Mouse (Mus musculus) forebrain, postnatal 0 days (tissue): ENCODE results near the gene Ndufv2. TPM values are rescaled to one million over a fixed set of nuclear protein-coding genes. Genes with fewer than 3 reads are reported as not detected.

ENCODE experiments used
- ATAC-seq: fragments of 200-750 bp; cut with Nextera tagmentation; 2 replicates; pipeline ENCODE4 v1.8.0; 2017; ENCODE audit warnings: mild to moderate bottlenecking, moderate library complexity
- DNase-seq: peaks from one replicate; pipeline ENCODE4 v3.0.0-alpha.2; 2015
- H3K27ac ChIP-seq: fragments of 300-500 bp; sonication (generic); 2 replicates; pipeline ENCODE4 v1.5.1; 2014; ENCODE audit warnings: low read depth, mild to moderate bottlenecking, antibody characterized with exemption, low read length, moderate library complexity, mixed read lengths
- H3K27me3 ChIP-seq: fragments of 300-500 bp; sonication (generic); 2 replicates; pipeline ENCODE4 v1.6.1; 2014; ENCODE audit warnings: mild to moderate bottlenecking, low read length, mixed read lengths; ENCODE audit not compliant: insufficient read depth
- H3K36me3 ChIP-seq: fragments of 300-500 bp; sonication (generic); 2 replicates; pipeline ENCODE4 v1.6.1; 2014; ENCODE audit warnings: mild to moderate bottlenecking, moderate library complexity; ENCODE audit not compliant: insufficient read depth
- H3K4me1 ChIP-seq: fragments of 300-500 bp; sonication (generic); 2 replicates; pipeline ENCODE4 v1.6.1; 2014; ENCODE audit warnings: antibody characterized with exemption; ENCODE audit not compliant: insufficient read depth
- H3K4me2 ChIP-seq: fragments of 300-500 bp; sonication (generic); 2 replicates; pipeline ENCODE4 v1.6.1; 2014; ENCODE audit warnings: low read depth, mild to moderate bottlenecking, moderate library complexity
- H3K4me3 ChIP-seq: fragments of 300-500 bp; sonication (generic); 2 replicates; pipeline ENCODE4 v1.5.1; 2014; ENCODE audit warnings: low read depth, low read length, mixed read lengths
- H3K9ac ChIP-seq: fragments of 300-500 bp; sonication (generic); 2 replicates; pipeline ENCODE4 v1.6.1; 2014; ENCODE audit warnings: mild to moderate bottlenecking
- H3K9me3 ChIP-seq: fragments of 300-500 bp; sonication (generic); 2 replicates; pipeline ENCODE4 v1.6.1; 2016; ENCODE audit warnings: low read length
- CTCF ChIP-seq: sonication (generic); IDR thresholded peaks from 2 replicates; pipeline ENCODE4 v1.5.1; 2016; ENCODE audit warnings: antibody characterized with exemption, control low read depth, low read depth
- WGBS: fragments of 180-500 bp; shearing (Covaris S2); extraction: QIAGEN DNeasy Blood & Tissue Kit; methylation state at CpG from one replicate; pipeline ENCODE4 v1.1.7; 2014; 5-methylcytosine and 5-hydroxymethylcytosine counted together
- polyA plus RNA-seq: library from polyadenylated mRNA; unstranded; fragments of >200 nt; fragmentation: Nextera tagmentation; extraction: Ambion mirVana; gene quantifications from 2 replicates; pipeline ENCODE4 v1.2.1, GENCODE M21; 2015
- total RNA-seq: library from RNA; depleted of rRNA; stranded (reverse); fragments of >200 nt; gene quantifications from 2 replicates; pipeline ENCODE4 v1.2.3, GENCODE M21; 2014

Gene Ndufv2
- total and polyA plus RNA-seq, 2 experiments from 2014 or later, result 143 to 432 TPM

DNA sequence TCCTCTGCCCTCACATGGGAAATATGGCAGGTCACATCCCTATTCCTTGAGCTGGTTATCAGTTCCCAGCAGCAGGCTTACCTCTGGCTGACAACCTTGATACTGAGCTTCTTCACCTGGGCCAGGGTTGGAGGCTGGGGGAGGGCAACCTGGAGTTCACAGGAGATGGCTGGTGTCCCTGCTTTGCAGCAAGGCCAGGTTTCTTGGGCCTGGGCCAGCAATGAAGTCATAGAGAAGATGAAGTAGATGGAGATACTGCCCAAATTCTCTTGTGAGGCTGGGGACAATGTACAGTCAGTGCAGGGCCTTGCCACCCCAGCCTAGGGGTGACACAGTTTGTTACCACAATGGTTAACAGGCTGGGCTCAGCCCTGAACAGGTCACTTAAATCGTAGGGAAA lies 19.3 kb upstream of the Ndufv2 start:
- Histone ChIP-seq H3K9ac (no peak overlapping the region), H3K4me3 (no peak overlapping the region), H3K27ac (no peak overlapping the region), H3K4me2 (no peak overlapping the region), H3K27me3 (no peaks in the 10 kb centered on the region), H3K4me1 (no peaks in the 10 kb centered on the region), H3K9me3 (no peaks in the 10 kb centered on the region), H3K36me3 (peaks cover 44% of the 10 kb centered on the region)
- WGBS, result 78% methylated on average over 1 of the region's 1 CpGs
- TF ChIP-seq CTCF, result no peak
- ATAC-seq, result no peak
- DNase-seq, result no peak

DNA sequence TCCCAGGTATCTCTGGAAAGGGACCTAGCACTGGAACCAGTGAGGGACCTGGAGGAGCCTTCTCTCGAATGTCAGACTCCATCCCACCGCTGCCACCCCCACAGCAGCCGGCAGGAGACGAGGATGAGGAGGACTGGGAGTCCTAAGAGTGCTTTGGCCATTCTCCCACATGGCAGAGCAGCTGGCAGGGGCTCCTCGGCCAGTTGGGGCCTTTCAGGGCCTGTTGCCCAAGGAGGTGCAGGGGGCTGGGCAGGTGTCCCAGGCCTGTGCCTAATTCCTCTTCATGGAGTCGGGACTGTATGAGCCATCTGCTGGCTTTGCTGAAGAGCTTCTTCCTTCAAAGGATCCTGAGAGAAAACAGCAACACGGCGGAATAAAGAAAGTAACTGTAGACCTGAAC lies 17.6 kb upstream of the Ndufv2 start:
- no peaks in the 10 kb centered on the region for H3K4me1 ChIP-seq
- peaks cover 60% of the 10 kb centered on the region for H3K36me3 ChIP-seq
- H3K4me3 ChIP-seq, result no peak overlapping the region
- H3K9ac ChIP-seq, result no peak overlapping the region
- 75% methylated on average over 8 of the region's 8 CpGs for WGBS
- H3K27ac ChIP-seq, result no peak overlapping the region
- H3K9me3 ChIP-seq, result no peaks in the 10 kb centered on the region
- TF ChIP-seq CTCF, result no peak
- no peak for ATAC-seq
- no peak overlapping the region for H3K4me2 ChIP-seq
- DNase-seq, result no peak
- no peaks in the 10 kb centered on the region for H3K27me3 ChIP-seq

DNA sequence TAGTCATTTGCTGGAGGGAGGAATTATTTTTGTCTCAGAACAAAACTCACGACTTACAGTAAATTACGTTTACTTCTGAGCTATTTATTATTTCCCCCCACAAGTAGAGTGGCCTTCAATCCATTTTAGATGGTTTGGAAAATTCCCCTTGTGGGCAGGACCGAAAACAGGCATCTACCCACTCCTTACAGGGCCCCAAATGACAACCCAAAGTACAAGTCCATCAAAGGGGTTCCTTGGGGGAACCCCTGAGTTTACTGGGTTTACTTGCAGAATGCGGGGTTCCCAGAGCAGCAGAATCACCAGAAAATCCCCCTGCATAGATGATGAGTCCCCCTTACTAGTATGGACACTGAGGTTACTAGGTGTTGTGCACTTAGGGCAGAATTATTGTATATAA lies 10.8 kb upstream of the Ndufv2 start:
- H3K27me3 ChIP-seq, result no peaks in the 10 kb centered on the region
- no peak for TF ChIP-seq CTCF
- WGBS, result 36% methylated on average over 4 of the region's 4 CpGs

DNA sequence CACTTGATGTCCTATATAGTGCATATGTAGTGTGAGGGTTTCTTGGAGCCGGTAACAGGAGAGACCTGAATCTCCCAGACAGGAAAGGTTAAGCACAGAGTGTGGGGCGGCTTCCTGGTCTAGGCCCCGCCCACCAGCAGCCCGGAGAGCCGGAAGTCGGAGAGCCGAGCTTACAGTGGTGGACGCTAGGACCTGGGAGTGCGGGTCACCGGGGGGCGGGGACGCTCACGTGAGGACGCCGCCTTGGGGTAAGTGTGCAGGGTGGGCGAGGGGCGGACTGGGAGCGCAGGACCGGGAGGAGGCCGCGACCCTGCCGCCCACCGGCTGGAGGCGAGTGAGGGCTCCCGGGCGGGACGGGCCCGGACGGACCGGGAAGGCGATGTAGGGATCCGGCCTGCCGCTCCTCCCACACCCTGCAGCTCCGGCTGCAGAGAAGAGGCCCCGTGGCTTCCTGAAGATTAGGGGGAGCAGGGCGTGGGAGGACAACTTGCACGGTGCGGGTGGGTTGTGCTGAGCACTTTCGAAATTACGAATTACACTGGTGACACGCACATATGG lies 10.1 kb upstream of the Ndufv2 start, which contains the start of gene Washc1:
Gene Washc1 (plus strand): TSS at position 144 of the 558 bp plus-strand sequence.
- peak; percentile 28; the same call in 1 of the 2 replicates for TF ChIP-seq CTCF

More for the DNA sequence above, 10.8 kb upstream of the Ndufv2 start:
- Histone ChIP-seq H3K36me3 (peaks cover 33% of the 10 kb centered on the region), H3K4me2 (peak overlapping the region; percentile 64), H3K4me3 (peak overlapping the region; percentile 92), H3K9ac (peak overlapping the region; percentile 74), H3K9me3 (no peaks in the 10 kb centered on the region), H3K27ac (no peak overlapping the region), H3K4me1 (no peaks in the 10 kb centered on the region)
- DNase-seq, result no peak
- no peak for ATAC-seq

DNA sequence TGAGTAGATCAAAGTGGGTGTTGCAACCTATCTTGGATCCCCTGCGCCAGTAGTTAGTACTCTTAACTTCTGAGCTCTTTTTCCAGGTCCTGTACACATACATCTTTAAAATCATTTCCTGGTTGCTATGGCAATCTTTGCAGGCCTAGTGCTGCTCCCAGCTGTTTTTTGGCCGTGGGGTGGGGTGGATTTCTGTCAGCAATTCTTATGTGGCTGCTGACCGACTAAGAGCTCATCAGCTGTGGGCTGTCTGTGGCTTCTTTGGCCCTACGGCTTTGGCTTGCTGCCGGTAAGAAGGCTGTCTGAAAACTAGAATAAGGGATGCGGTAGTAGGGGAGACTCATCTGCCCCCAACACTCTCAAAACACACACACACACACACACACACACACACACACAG lies 9.4 kb upstream of the Ndufv2 start:
- ATAC-seq (no peak), DNase-seq (no peak)
- Histone ChIP-seq H3K4me1 (no peaks in the 10 kb centered on the region), H3K27ac (no peak overlapping the region), H3K9me3 (no peaks in the 10 kb centered on the region), H3K27me3 (no peaks in the 10 kb centered on the region), H3K4me2 (peak overlapping the region; percentile 64), H3K4me3 (peak overlapping the region; percentile 92), H3K9ac (no peak overlapping the region), H3K36me3 (peaks cover 19% of the 10 kb centered on the region)
- 47% methylated on average over 6 of the region's 6 CpGs for WGBS
- no peak for TF ChIP-seq CTCF

More for the DNA sequence above, 10.1 kb upstream of the Ndufv2 start, which contains the start of gene Washc1:
- Histone ChIP-seq H3K27me3 (no peaks in the 10 kb centered on the region), H3K9me3 (no peaks in the 10 kb centered on the region), H3K27ac (peak within 1 kb of the TSS; percentile 59), H3K4me3 (peak within 1 kb of the TSS; percentile 92), H3K9ac (peak within 1 kb of the TSS; percentile 74), H3K4me1 (no peaks in the 10 kb centered on the region), H3K36me3 (peaks cover 26% of the 10 kb centered on the region), H3K4me2 (peak within 1 kb of the TSS; percentile 64)
- peak; percentile 99 for ATAC-seq
- peak; percentile 89 for DNase-seq
- under 1% methylated on average over 37 of the region's 41 CpGs for WGBS

DNA sequence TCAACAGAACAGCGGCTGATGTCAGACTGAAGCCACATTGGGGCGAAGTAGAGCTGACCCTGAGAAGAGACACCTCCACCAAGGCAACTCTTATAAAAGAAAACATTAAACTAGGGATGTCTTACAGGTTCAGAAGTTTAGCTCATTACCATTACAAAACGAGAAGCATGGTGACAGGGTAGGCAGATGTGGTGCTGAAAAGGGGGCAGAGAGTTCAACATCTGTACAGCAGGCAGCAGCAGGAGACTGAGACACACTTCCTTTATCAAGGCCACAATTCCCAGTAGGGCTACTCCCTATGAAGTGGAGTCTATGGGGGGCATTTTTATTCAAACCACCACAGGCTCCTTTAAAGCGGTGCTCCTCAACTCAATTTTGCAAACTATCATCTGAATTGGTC lies 6.8 kb upstream of the Ndufv2 start:
- no peak overlapping the region for H3K9ac ChIP-seq
- 82% methylated on average over 4 of the region's 4 CpGs for WGBS
- H3K4me3 ChIP-seq, result no peak overlapping the region
- ATAC-seq (no peak), DNase-seq (no peak)
- no peaks in the 10 kb centered on the region for H3K27me3 ChIP-seq
- TF ChIP-seq CTCF, result no peak
- no peaks in the 10 kb centered on the region for H3K9me3 ChIP-seq
- H3K36me3 ChIP-seq, result no peaks in the 10 kb centered on the region
- no peaks in the 10 kb centered on the region for H3K4me1 ChIP-seq
- no peak overlapping the region for H3K27ac ChIP-seq
- H3K4me2 ChIP-seq, result no peak overlapping the region

DNA sequence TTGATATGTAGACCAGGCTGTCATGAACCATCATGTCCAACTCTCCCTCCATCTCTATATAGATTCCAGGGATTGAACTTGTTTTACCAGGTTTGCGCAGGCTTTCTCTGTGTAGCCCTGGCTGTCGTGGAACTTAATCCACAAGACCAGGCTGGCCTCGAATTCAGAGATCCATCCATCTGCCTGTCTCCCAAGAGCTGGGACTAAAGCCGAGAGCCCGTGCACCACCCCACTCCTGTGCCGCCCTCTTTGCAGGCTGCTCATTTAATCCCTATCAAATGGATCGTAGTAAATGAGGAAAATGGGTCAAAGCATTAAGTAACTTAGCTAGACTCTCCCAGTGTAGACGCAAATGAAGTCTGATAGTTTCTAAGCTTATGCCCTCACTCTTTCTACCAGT lies 6.1 kb upstream of the Ndufv2 start:
- no peaks in the 10 kb centered on the region for H3K27me3 ChIP-seq
- no peak for DNase-seq
- no peak for ATAC-seq
- H3K9me3 ChIP-seq, result no peaks in the 10 kb centered on the region
- no peaks in the 10 kb centered on the region for H3K36me3 ChIP-seq
- H3K27ac ChIP-seq, result no peak overlapping the region
- H3K9ac ChIP-seq, result no peak overlapping the region
- 67% methylated on average over 8 of the region's 8 CpGs for WGBS
- no peak overlapping the region for H3K4me2 ChIP-seq
- no peak overlapping the region for H3K4me3 ChIP-seq
- TF ChIP-seq CTCF, result no peak
- no peaks in the 10 kb centered on the region for H3K4me1 ChIP-seq
